Mouse (Mus musculus) left cerebral cortex, adult 8-10 months (tissue): ENCODE measurements at regions not wholly inside any gene's neighbourhood (a gene's known extent, or its start where the extent isn't known, plus 50 kb on each side); places are given as distances from the start of the nearest gene placed in this dataset.
A peak's percentile ranks its signal among the peaks of the same experiment; 100 is the strongest.
"Not testable (repeated sequence)": the region's sequence is repeated elsewhere in the genome, so short reads cannot be mapped to it uniquely, and the experiment has no call there.

Source experiments
- DNase-seq, 2 experiments: peaks; one replicate each; pipeline ENCODE4 v3.0.0; 2022; ENCODE audit warnings: low spot score in 2 of 2

DNA sequence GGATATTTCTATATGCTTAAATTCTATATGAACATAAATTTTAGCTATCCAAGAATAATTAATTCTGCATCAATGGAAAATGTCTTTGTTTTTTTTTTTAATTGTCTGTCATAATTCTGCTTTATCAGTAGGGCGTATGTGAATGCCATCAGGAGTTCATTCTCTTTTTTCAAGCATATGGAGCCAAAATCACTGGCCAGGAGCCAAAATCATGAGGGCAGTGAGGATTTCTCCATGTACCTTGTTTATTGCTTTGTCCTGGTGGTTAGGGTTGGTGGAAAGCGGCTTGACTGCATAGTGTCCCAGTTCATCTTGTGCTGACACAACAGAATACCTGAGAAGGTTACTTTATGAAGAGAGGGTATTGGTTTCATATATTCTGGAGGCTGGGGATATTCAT, 243.9 kb downstream of the AI429214 start:
- DNase-seq = no peak

DNA sequence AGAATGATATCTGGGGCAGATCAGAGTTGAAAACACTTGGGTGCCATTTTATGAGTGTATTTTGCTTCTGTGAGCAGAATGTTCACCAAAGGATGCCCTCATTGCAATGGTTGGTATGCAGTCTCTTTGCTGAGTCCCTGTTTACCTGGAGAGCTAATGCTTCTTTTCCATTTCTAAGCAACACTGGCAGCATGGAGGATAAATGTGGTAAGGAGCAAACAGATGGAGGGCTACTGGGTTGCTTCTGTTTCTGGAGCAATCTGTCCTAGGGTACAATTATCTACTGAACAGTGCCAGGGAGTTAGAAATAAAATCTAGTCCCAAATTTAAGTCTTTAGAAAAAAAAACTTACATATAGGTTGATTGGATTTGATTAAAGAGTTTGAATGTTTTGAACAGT, 245.9 kb downstream of the AI429214 start:
- DNase-seq = peak in 1 of 2 experiments; percentile 12

GRCm38 (mm10) chr8:37251234-37251633, 257.8 kb downstream of the AI429214 start:
- DNase-seq = not testable (repeated sequence)

DNA sequence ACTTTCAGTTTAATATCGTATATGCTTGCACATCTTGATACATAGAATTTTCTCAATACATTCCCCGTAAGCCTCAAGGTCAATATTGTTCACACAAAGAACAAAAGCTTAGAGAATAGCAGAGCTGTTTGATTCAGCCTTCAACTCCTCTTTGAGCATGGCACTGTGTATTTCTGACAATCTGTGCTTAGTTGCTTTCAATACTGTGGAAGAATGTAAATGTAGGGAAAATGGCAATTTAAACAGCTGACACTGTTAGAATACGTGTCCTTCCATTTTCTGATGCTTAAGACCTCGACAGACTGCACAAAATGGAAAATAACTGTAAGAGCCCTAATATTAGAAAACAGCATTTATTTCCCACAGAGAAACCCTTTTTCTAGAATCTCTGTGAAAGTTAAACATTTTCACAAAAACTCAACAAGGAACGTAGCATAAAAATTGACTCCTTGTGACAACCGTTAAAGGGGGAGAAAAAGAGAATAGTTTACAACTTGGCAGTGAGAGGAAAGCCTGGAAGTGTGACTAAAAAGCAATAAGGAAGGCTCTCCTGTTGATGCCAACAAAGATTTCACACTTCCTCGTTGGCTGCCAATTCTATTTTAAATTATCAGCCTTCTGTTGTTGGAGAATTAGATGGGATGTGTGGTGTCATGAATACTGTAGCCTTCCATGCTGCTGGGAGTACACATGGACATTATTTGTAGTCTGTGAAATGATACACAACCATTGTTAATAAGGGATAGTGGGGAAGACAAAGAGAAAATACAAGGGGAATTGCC, 297.9 kb downstream of the AI429214 start:
- no peak for DNase-seq
